Mouse (Mus musculus): ENCODE data around the gene Slc4a10.

GRCm38 (mm10) chr2:62244167-62244566 lies 197.9 kb downstream of the Slc4a10 start:
- TF ChIP-seq POLR2A (IDR thresholded peaks at IDR 0.05; ENCODE audit: borderline replicate concordance, low read depth, low read length) (no peak), CTCF (IDR thresholded peaks at IDR 0.05; ENCODE audit: low read depth, low read length) (no peak)
